ENCODE assay signal across 14 mouse cellular contexts in genomic region chr16:57563453-57563852, GRCm38 (mm10). TPM values are rescaled to one million over a fixed set of nuclear protein-coding genes. Genes with fewer than 3 reads are reported as not detected.
A peak's percentile ranks its signal among the peaks of the same experiment; 100 is the strongest.
DNase-seq lines count a peak whose midpoint lies in the region; ATAC-seq and TF ChIP-seq lines count a peak whose summit lies in the region.
"Had no signal": no experiment of that assay in that cellular context is flagged by ENCODE, and none has a peak within 500 bp of the region (broad histone marks: within the 10 kb centered on the region; RNA-seq: fewer than 3 reads in every experiment).

No protein-coding gene starts in this region.

- no peak for DNase-seq in heart, postnatal 14 days
- no peak for DNase-seq in kidney, postnatal 25 days
- DNase-seq in gastrocnemius, postnatal 36 days = no peak
- DNase-seq in testis, postnatal 10 days (ENCODE audit: low spot score) = no peak
- DNase-seq: cerebellum, adult 18-20 months; kidney, adult 18-20 months; left cerebral cortex, postnatal 4 days; lung, adult 18-20 months had no signal

- H3K9me3 ChIP-seq in heart, embryonic 12.5 days (replicated peaks) = no peaks in the 10 kb centered on the region
- H3K9me3 ChIP-seq in kidney, embryonic 16.5 days (ENCODE audit: low read length) = no peaks in the 10 kb centered on the region
- H3K9me3 ChIP-seq in intestine, embryonic 16.5 days (ENCODE audit: control insufficient read depth, low read length) = no peaks in the 10 kb centered on the region
- H3K9me3 ChIP-seq: forebrain, embryonic 15.5 days; midbrain, embryonic 12.5 days had no signal

- no peak for TF ChIP-seq CTCF in C2C12 (IDR thresholded peaks at IDR 0.05; ENCODE audit: control insufficient read depth, insufficient read depth, insufficient read length)

- no peak overlapping the region for H3K4me2 ChIP-seq in heart, embryonic 12.5 days
- H3K4me2 ChIP-seq in kidney, embryonic 16.5 days (replicated peaks; ENCODE audit: low read depth, low read length) = no peak overlapping the region
- H3K4me2 ChIP-seq in intestine, embryonic 16.5 days (ENCODE audit: low read depth, low read length) = no peak overlapping the region
- H3K4me2 ChIP-seq: forebrain, embryonic 15.5 days; midbrain, embryonic 12.5 days had no signal

- H3K79me2 ChIP-seq in C2C12 (ENCODE audit: control insufficient read depth, insufficient read depth) = peaks cover 92% of the 10 kb centered on the region

- ATAC-seq in heart, embryonic 12.5 days (ENCODE audit: insufficient number of reproducible peaks, low FRiP score) = 0 out of 2 replicates have a peak, but pooled peaks have one; percentile 48
- peak; percentile 69 for ATAC-seq in kidney, embryonic 16.5 days (ENCODE audit: low FRiP score, low TSS enrichment)
- peak; percentile 87 for ATAC-seq in intestine, embryonic 16.5 days
- ATAC-seq: forebrain, embryonic 15.5 days had no signal

- intact Hi-C loops in heart, postnatal 14 days (cut with DNase I) = no loop called here
- intact Hi-C loops in gastrocnemius, postnatal 36 days (cut with DNase I) = no loop called here

- no peak overlapping the region for H3K27ac ChIP-seq in heart, embryonic 12.5 days (ENCODE audit: poor library complexity, severe bottlenecking)
- H3K27ac ChIP-seq in kidney, embryonic 16.5 days (ENCODE audit: low read length) = no peak overlapping the region
- H3K27ac ChIP-seq in intestine, embryonic 16.5 days (ENCODE audit: low read length) = no peak overlapping the region
- H3K27ac ChIP-seq: forebrain, embryonic 15.5 days; midbrain, embryonic 12.5 days had no signal

- H3K36me3 ChIP-seq in heart, embryonic 12.5 days = peaks cover 11% of the 10 kb centered on the region
- H3K36me3 ChIP-seq in kidney, embryonic 16.5 days (ENCODE audit: insufficient read depth, low read length) = no peaks in the 10 kb centered on the region
- H3K36me3 ChIP-seq in C2C12 (ENCODE audit: control insufficient read depth, insufficient read depth) = peaks cover 48% of the 10 kb centered on the region
- no peaks in the 10 kb centered on the region for H3K36me3 ChIP-seq in intestine, embryonic 16.5 days (ENCODE audit: control insufficient read depth, insufficient read depth, low read length)
- H3K36me3 ChIP-seq: forebrain, embryonic 15.5 days; midbrain, embryonic 12.5 days had no signal

- peaks cover 23% of the 10 kb centered on the region for H3K4me1 ChIP-seq in heart, embryonic 12.5 days (replicated peaks)
- peaks cover 7% of the 10 kb centered on the region for H3K4me1 ChIP-seq in kidney, embryonic 16.5 days (ENCODE audit: insufficient read depth, low read length)
- peaks cover 12% of the 10 kb centered on the region for H3K4me1 ChIP-seq in intestine, embryonic 16.5 days (ENCODE audit: control insufficient read depth, insufficient read depth, low read length)
- H3K4me1 ChIP-seq: forebrain, embryonic 15.5 days; midbrain, embryonic 12.5 days had no signal

- H3K9ac ChIP-seq in heart, embryonic 12.5 days = no peak overlapping the region
- H3K9ac ChIP-seq in kidney, embryonic 16.5 days (replicated peaks; ENCODE audit: low read length) = no peak overlapping the region
- no peak overlapping the region for H3K9ac ChIP-seq in intestine, embryonic 16.5 days (ENCODE audit: low read depth, low read length)
- H3K9ac ChIP-seq: forebrain, embryonic 15.5 days; midbrain, embryonic 12.5 days had no signal

- no peaks in the 10 kb centered on the region for H3K27me3 ChIP-seq in heart, embryonic 12.5 days (replicated peaks)
- H3K27me3 ChIP-seq in kidney, embryonic 16.5 days (ENCODE audit: insufficient read depth, low read length) = no peaks in the 10 kb centered on the region
- H3K27me3 ChIP-seq in C2C12 (ENCODE audit: control insufficient read depth, insufficient read depth, insufficient read length) = no peaks in the 10 kb centered on the region
- no peaks in the 10 kb centered on the region for H3K27me3 ChIP-seq in intestine, embryonic 16.5 days (replicated peaks; ENCODE audit: control insufficient read depth, insufficient read depth, low read length)
- H3K27me3 ChIP-seq: forebrain, embryonic 15.5 days; midbrain, embryonic 12.5 days had no signal

- WGBS in heart, embryonic 12.5 days = 34% methylated on average over 3 of the region's 3 CpGs
- 53% methylated on average over 3 of the region's 3 CpGs for WGBS in kidney, embryonic 16.5 days
- WGBS in intestine, embryonic 16.5 days = 42% methylated on average over 3 of the region's 3 CpGs

- no peak overlapping the region for H3K4me3 ChIP-seq in heart, embryonic 12.5 days
- no peak overlapping the region for H3K4me3 ChIP-seq in kidney, embryonic 16.5 days (ENCODE audit: low read length)
- no peak overlapping the region for H3K4me3 ChIP-seq in C2C12 (ENCODE audit: insufficient read depth, poor library complexity, severe bottlenecking)
- H3K4me3 ChIP-seq in intestine, embryonic 16.5 days (ENCODE audit: low read length) = no peak overlapping the region
- H3K4me3 ChIP-seq: forebrain, embryonic 15.5 days; midbrain, embryonic 12.5 days had no signal

- peaks cover 74% of the 10 kb centered on the region for H3K79me3 ChIP-seq in C2C12 (ENCODE audit: low read depth)

- H3ac ChIP-seq in C2C12 (ENCODE audit: control insufficient read depth, insufficient read length, low read depth) = no peak overlapping the region

TF ChIP-seq in C2C12, 6 proteins besides CTCF, POLR2A, EP300 and RAD21:
- TF ChIP-seq MYOD1 (IDR thresholded peaks at IDR 0.05; ENCODE audit: control insufficient read depth, insufficient read length, low read depth) = peak; percentile 7
- no peak for TF ChIP-seq CEBPB (IDR thresholded peaks at IDR 0.05; ENCODE audit: low read depth)

RNA-seq across cellular contexts. Expression of gene Cmss1, which starts 43.2 kb away (rescaled TPM):
- polyA plus RNA-seq in heart, embryonic 12.5 days (2016; fragmentation: Nextera tagmentation; extraction: Ambion mirVana) = 27.5 and 30.1 TPM in 2 replicates
- 10 to 100 TPM; 54.0 to 56.2 TPM for total RNA-seq in heart, postnatal 14 days (2021)
- polyA plus RNA-seq in kidney, embryonic 16.5 days (2015; fragmentation: Nextera tagmentation; extraction: Ambion mirVana) = 51.4 and 56.3 TPM in 2 replicates
- 37.5 TPM for polyA plus RNA-seq in C2C12 (2012; fragmentation: generic; extraction: Trizol)
- polyA plus RNA-seq in intestine, embryonic 16.5 days (2015; fragmentation: Nextera tagmentation; extraction: Ambion mirVana) = 35.1 and 41.4 TPM in 2 replicates
- total RNA-seq in gastrocnemius, postnatal 36 days (2021) = 10 to 100 TPM; 32.6 to 36.6 TPM
